Mouse (Mus musculus): ENCODE measurements around the gene Gm20388.
A peak's percentile ranks its signal among the peaks of the same experiment; 100 is the strongest.
"Not testable (repeated sequence)": the region's sequence is repeated elsewhere in the genome, so short reads cannot be mapped to it uniquely, and the experiment has no call there.

Gm20388 gene

DNA sequence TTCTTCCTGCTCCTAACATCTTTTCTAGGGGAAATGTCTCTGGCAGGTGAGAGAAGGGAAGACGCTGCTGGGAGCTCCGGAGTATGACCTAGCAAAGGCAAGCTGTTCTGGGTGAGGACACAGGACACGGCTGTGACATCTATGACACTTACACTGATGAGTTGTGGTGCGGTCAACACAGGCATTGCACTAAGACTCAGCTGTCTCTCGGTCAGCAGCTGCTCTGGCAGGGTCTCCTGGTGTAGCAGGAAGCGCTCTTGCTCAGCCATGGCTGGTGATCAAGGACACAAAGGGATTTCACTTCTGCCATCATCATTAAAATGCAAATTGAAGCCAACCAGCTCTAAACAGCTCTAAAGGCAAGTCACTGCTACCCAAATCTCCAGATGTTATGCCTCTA, 3997.0 kb downstream of the Gm20388 start:
- no peak for DNase-seq (ENCODE audit: low read depth, low spot score)

DNA sequence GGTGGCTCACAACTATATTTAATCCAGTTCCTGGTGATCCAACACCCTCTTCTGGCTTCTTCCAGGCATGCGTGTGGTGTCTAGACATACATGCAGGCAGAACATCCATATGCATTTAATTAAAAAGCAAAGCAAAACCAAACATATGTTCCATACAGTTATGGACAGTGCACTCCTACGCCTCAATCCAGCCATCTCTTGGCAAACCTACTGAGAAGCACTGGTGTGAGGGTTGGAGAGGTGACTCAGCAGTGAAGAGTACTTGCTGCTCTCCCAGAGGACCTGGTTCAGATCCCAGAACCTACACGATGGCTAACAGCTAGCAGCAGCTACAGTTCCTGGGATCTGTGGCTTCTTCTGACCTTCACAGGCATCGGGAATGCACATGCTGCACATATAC, 4001.6 kb downstream of the Gm20388 start:
- DNase-seq (ENCODE audit: low read depth, low spot score): no peak

DNA sequence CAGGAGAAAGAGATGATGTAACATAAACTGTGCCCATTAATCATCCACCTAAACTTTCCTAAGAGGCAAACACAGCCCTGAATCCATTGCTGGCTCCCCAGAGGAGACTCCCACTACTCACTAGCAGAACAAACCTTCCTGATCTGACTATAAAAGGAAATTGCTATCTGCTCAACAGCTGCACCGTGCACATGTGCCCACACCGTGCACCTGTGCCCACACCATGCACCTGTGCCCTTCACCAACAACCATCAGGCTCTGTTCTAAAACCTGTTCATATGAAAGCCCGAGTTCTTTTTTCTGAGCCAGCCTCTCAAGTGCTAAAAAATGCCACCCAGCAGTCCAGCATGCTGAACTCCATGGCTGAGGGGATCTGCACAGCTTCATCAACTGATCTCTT, 4004.0 kb downstream of the Gm20388 start:
- no peak for DNase-seq (ENCODE audit: low read depth, low spot score)

DNA sequence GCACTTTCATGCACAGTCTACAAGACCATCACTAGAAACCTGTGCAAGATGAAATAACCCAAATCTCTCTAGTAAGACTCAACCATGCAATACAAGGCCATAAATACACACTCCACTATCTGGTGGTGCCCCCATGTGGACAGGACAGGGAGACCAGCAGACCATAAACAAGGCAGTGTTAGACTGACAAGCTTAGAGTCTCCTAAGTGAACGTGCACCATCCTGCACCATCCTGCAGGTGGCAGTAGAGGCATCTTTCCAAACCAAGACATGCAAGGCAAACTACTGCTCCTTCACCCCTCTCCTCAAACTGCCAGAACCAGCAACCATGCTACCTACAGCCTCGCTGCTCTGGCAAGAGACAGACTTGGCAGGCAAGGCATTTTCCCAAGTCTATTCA, 4014.1 kb downstream of the Gm20388 start:
- peak; percentile 67 for DNase-seq (ENCODE audit: low read depth, low spot score)

GRCm38 (mm10) chr8:123925671-123926070, 4015.0 kb downstream of the Gm20388 start:
- no peak for DNase-seq (ENCODE audit: low read depth, low spot score)

DNA sequence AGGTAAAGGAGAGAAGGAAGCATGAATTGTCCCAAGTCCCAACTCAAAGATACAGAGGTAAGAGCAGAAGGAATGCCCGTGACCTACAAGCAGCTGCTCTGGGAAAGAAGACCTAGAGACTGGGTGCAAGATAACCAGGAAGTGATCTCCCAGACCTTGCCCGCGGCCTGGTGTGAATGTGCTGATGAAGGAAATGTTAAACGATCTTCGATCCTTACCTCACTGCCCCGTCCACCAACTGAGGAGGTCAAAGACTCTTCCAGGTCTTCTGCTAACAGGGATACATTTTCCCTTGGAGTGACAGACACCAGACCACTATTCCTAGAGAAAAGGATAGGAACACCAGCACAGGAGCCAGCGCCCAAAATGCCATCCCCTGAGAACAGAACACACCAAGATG, 4018.4 kb downstream of the Gm20388 start:
- DNase-seq (ENCODE audit: low read depth, low spot score): no peak

DNA sequence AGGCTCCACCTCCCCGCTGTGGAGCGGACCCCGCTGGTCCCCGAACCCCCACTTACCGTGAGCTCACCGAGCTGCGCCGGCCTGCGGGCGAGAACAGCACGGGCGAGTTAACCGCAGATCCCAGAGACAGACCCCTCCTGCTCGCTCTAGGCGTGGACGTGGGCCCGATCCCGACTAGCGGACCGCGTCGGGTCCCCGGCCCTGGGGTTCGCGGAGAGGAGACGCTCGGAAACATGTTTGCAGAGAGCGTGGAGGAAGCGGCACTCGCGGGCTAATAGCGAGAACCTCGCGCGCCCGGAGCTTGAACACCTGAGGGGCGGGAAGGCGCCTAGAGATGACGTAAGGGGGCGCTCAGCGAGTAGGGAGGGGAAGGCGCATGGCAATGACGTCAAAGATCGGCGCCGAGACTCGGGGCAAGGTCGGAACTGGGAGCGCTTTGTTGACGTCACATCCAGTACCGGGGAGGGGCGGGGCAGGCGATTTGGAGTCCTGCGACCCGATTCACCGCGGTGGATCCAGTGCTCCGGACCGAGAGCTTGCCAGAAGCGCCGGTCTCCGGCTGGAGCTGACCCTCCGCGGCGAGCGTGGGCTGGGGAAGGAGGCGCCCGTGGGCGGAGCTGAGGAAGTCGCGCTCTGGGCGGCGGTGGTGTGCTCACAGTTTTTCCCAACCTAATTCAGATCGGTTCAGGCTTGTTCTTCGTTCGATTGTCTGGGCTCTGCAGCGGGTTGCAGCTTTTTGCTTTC, 4038.5 kb downstream of the Gm20388 start, which contains the start of gene Nup133:
Gene Nup133, minus strand, starts transcription at position 324 of the 744 bp plus-strand sequence.
- DNase-seq (ENCODE audit: low read depth, low spot score): peak; percentile 99

DNA sequence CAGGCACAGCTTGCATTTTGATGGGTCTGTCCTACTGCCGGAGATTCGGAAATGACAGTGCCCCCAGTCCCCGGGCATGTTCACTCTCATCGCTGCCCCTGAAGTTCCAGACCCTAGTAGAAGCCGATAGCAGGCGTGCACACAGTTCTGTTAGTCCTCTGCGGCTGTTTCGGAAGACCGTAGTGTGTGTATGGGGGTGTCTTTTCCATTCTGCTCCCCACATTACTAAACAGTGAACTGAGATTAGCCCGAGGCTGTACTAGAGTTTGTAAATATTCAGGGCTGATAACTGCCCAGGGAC, 4039.0 kb downstream of the Gm20388 start:
- DNase-seq (ENCODE audit: low read depth, low spot score): no peak

DNA sequence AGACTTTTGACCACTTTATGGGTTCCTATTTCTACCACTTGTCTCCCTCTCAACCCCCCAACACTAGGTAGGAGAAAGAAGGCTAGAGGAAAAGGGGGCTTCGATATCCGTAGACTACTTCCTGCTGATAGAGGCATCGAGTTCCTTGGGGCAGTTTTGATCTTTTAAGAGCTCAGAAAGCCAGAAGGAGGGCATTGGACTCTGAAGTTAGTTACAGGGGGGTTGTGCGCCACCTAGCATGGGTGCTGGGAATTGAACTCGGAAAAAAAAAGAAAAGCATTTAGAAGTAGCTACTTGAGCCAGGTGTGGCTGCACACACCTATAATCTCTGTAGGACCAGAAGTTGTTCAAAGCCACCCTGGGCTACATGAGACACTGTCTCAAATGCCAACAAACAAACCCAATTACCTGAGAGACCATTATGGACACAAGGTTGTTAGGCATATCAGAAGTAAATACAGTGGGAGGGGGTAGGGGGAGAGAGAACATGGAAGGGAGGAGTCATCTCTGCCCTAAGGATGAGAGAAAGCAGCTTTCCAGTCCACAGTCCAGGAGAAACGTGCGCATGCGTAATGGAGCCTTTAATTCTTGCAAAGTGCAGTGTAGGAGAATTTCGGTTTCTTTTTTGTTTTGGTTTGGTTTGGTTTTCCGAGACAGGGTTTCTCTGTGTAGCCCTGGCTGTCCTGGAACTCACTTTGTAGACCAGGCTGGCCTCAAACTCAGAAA, 4039.6 kb downstream of the Gm20388 start:
- DNase-seq (ENCODE audit: low read depth, low spot score): peak; percentile 44

DNA sequence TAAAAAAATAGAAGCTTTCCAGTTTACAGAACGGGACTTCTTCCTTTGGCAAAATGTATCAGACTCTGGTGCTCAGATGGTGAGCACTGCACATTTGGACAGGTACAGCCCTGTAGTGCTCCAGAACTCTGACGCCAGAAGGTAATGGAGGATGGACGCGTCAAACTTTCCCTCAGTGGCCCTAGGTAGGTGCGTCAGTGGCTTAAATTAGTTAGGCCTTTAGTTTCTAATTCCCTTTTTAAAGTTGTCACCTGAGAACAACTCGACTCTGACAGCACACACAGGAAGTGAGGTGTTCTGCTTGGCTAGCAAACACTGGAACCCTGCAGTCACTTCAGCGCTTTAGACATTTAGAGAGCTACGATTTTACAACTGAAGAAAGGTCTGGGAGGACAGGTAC, 4043.0 kb downstream of the Gm20388 start:
- DNase-seq (ENCODE audit: low read depth, low spot score): no peak

DNA sequence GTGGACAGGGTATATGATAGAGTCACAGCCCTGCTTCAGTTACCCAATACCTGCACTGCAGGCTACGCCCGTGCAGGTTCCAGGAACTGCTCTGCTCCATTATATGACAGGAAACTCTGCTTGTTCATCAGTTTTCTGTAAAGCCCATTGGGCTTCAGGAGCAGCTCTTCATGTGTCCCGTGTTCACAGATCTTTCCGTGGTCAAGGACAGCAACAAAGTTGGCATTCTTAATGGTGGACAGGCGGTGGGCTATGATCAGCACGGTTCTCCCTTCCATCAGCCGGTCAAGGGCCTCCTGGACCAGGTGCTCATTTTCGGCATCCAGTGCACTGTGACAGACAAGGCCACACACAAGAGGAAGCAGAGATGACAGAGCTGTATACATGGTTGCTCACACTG, 4043.6 kb downstream of the Gm20388 start:
- DNase-seq (ENCODE audit: low read depth, low spot score): no peak

- no peak for DNase-seq (ENCODE audit: low read depth, low spot score)
These were observed 4047.5 kb downstream of the Gm20388 start for GRCm38 (mm10) chr8:123958130-123958529.

- DNase-seq (ENCODE audit: low read depth, low spot score): no peak
These were observed 4048.8 kb downstream of the Gm20388 start for GRCm38 (mm10) chr8:123959473-123959872.

DNA sequence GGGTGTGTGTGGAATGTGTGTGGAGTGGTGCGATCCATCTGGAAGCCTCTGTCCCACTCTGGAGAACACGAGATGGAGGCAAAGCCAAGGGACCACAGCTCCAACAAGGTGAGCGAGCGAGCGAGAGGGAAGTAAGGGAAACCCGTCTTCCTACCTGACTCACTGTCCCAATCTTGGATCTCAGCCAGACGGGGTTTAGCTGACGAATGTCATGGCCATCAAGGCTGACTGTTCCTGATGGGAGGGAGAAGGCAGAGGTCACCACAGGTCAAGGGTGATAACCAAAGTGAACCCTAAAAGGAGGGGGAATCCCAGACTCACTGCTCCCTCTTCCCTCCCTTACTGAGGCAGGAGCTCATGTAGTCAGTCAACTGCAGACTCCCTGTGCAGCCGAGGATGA, 4049.4 kb downstream of the Gm20388 start:
- no peak for DNase-seq (ENCODE audit: low read depth, low spot score)

GRCm38 (mm10) chr8:123960556-123960955, 4049.9 kb downstream of the Gm20388 start:
- not testable (repeated sequence) for DNase-seq (ENCODE audit: low read depth, low spot score)

DNA sequence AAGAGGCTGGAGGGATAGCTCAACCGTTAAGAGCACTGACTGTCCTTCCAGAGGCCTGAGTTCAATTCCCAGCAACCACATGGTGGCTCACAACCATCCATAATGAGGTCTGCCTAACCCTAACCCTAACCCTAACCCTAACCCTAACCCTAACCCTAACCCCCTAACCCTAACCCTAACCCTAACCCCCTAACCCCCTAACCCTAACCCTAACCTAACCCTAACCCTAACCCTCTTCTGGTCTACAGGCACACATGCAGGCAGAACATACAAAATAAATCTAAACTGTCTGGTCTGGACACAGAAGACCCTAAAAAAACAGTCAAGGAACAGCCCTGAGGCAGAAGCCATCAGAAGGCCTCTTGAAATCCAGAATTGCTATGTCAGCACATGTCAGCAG, 4050.7 kb downstream of the Gm20388 start:
- DNase-seq (ENCODE audit: low read depth, low spot score): no peak

- no peak for DNase-seq (ENCODE audit: low read depth, low spot score)
These were observed 4056.3 kb downstream of the Gm20388 start for GRCm38 (mm10) chr8:123966896-123967295.

- no peak for DNase-seq (ENCODE audit: low read depth, low spot score)
These were observed 4062.9 kb downstream of the Gm20388 start for GRCm38 (mm10) chr8:123973495-123973894.

DNA sequence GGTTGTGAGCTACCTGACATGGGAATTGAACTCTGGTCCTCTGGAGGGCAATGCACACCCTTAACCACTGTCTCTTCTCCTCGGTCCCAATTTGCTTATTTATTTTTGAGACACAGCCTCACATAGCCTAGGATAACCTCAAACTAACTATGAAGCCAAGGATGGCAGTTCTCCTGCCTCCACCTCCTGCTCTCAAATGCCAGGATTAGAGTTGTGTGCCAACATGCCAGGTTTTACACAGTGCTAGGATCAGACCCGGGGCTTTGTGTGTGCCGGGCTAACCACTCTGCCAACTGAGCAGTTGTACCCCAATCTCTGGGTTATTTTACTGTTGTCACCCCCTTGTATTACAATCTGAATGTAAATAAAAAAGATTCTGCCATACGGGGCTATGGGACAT, 4066.9 kb downstream of the Gm20388 start:
- no peak for DNase-seq (ENCODE audit: low read depth, low spot score)

GRCm38 (mm10) chr8:123978166-123978838, 4067.7 kb downstream of the Gm20388 start:
- no peak for DNase-seq (ENCODE audit: low read depth, low spot score)

DNA sequence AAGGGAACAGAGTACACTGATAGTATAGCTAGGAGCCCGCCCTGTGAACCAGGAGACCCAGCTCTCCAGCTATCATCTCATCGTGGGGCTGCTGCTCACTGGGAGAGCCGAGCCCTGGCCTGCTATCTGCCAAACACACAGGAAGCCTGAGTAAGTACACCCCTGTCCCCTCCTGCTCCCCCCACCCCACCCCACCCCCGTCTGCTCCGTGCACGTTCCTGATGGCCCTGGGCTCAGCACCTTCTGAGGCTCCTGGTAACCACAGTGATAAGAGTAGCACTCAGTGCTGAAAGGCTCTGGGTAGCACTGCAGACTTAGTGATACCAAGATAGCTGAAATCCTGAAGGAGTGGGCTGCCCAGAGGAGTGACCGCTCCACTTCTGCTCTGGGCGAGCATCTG, 4068.3 kb downstream of the Gm20388 start:
- no peak for DNase-seq (ENCODE audit: low read depth, low spot score)

GRCm38 (mm10) chr8:123980239-123980638, 4069.6 kb downstream of the Gm20388 start:
- no peak for DNase-seq (ENCODE audit: low read depth, low spot score)

GRCm38 (mm10) chr8:123981674-123982073, 4071.0 kb downstream of the Gm20388 start:
- DNase-seq (ENCODE audit: low read depth, low spot score): no peak

All from retina, adult 2 months (tissue).